Comparison of ENCODE assay signal across 8 mouse cellular contexts in the genomic region with DNA sequence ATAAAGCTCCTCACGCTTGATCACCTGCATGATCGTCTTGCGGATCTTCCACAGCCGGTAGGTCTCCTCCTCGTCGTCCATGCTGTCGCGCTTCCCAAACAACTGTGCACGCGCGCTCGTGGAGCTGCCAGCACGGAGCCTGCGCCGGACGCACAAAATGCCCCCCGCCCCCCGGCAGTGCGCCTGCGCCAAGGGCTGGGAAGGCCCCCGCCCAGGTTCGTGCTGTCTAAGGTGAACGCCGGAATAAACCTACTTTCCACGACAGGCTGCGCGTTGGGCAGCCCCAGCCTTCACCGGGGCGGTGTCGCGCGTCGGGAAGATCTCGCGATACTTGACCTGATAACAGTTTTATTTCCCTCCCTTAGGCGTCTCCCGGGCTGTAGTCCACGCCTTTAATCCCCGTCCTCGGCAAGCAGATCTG. TPM values are rescaled to one million over a fixed set of nuclear protein-coding genes. Genes with fewer than 3 reads are reported as not detected.
DNase-seq lines count a peak whose midpoint lies in the region; ATAC-seq and TF ChIP-seq lines count a peak whose summit lies in the region.

A gene (minus strand): TSS at position 237 of the 421 bp plus-strand sequence.

- no peak within 1 kb of the TSS for H3K27ac ChIP-seq in cortical plate, adult 2 months (ENCODE audit: insufficient read depth, low read length)

- peak; percentile 95 for DNase-seq in gastrocnemius, postnatal 10 days
- peak; percentile 99 for DNase-seq in induced T-regulatory cell, adult 2 months (ENCODE audit: low read depth)
- peak; percentile 98 to 99 for DNase-seq in left cerebral cortex, adult 9 months (ENCODE audit: low spot score in 2 of 2)
- DNase-seq in right cerebral cortex, postnatal 14 days: peak; percentile 95
- DNase-seq in urinary bladder, postnatal 36 days (ENCODE audit: low spot score in 2 of 2): peak; percentile 97

- peak; percentile 80 for TF ChIP-seq POLR2A in cortical plate, adult 2 months (IDR thresholded peaks at IDR 0.05; ENCODE audit: extremely low read depth, insufficient read depth, low read length)

- peaks cover 2% of the 10 kb centered on the region; the same call in 1 of the 2 replicates for H3K4me1 ChIP-seq in cortical plate, adult 2 months (ENCODE audit: control insufficient read depth, insufficient read depth, low read length)

- H3K4me3 ChIP-seq in cortical plate, adult 2 months (ENCODE audit: insufficient read depth, low read length): peak within 1 kb of the TSS; percentile 63

- peak; percentile 92 for ATAC-seq in activated CD4-positive, CD25-positive, alpha-beta regulatory T cell, adult 4 months
- ATAC-seq in megakaryocyte progenitor cell, adult 5-6 weeks (replicated peaks; ENCODE audit: poor library complexity): peak; percentile 95

- TF ChIP-seq CTCF in cortical plate, adult 2 months (IDR thresholded peaks at IDR 0.05; ENCODE audit: extremely low read depth, insufficient read depth, low read length): no peak

RNA-seq across cellular contexts. Expression of the gene that starts here (rescaled TPM):
- 100 to 1,000 TPM; 174 to 175 TPM for polyA plus RNA-seq in activated CD4-positive, CD25-positive, alpha-beta regulatory T cell, adult 4 months (2017; shearing (Covaris generic))
- 236 and 245 TPM in 2 replicates for polyA plus RNA-seq in cortical plate, adult 2 months (2012; rRNA removed)
- total RNA-seq in gastrocnemius, postnatal 10 days (2021): 10 to 100 TPM; 62.1 to 62.7 TPM
- total RNA-seq in megakaryocyte progenitor cell, adult 5-6 weeks (2015): 93.3 and 99.5 TPM in 2 replicates
- 74.3 and 89.9 TPM in 2 replicates for total RNA-seq in megakaryocyte progenitor cell, adult 5-6 weeks (2017)
